14 mouse cellular contexts compared by ENCODE assay signal in the genomic region with DNA sequence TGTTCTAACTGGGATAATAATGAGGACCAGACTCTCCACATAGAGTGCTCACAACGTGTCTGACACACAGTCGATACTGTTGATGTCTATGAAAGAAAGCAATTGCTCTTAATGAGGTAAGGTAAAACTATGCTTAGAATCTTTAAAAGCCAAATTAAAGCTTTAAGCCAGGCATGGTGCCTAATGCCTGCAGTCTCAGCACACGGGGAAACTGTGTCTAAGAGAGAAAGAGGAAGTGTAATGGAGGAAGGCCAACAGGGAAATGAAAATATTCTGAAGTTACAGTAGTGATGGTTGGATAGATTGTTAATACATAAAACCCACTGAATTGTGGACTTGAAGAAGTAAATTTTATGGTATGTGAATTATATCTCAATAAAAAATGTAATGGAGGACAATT. TPM values are rescaled to one million over a fixed set of nuclear protein-coding genes. Genes with fewer than 3 reads are reported as not detected.
"Had no signal": no experiment of that assay in that cellular context is flagged by ENCODE, and none has a peak within 500 bp of the region (broad histone marks: within the 10 kb centered on the region; RNA-seq: fewer than 3 reads in every experiment).

No protein-coding gene starts in this region.

- ATAC-seq: inflammation-experienced regulatory T-cells, adult 6 months; intestine, postnatal 0 days; lung, postnatal 0 days; midbrain, embryonic 13.5 days had no signal

- H3K9me3 ChIP-seq: liver, embryonic 15.5 days; midbrain, embryonic 13.5 days; neural tube, embryonic 15.5 days had no signal

- H3K4me3 ChIP-seq: liver, embryonic 15.5 days; midbrain, embryonic 13.5 days; myocyte; neural tube, embryonic 15.5 days had no signal

- H3K36me3 ChIP-seq: liver, embryonic 15.5 days; midbrain, embryonic 13.5 days; neural tube, embryonic 15.5 days had no signal

- H3K4me2 ChIP-seq: liver, embryonic 11.5 days; liver, embryonic 15.5 days; midbrain, embryonic 13.5 days; neural tube, embryonic 15.5 days had no signal

- H3K27me3 ChIP-seq: liver, embryonic 15.5 days; midbrain, embryonic 13.5 days; neural tube, embryonic 15.5 days had no signal

- H3K9ac ChIP-seq: liver, embryonic 15.5 days; midbrain, embryonic 13.5 days; neural tube, embryonic 15.5 days had no signal

- DNase-seq: kidney, adult 9 months; kidney, postnatal 36 days; lung, adult 2 months; lung, postnatal 36 days; thymus, postnatal 14 days had no signal

- H3K27ac ChIP-seq: liver, embryonic 15.5 days; midbrain, embryonic 13.5 days; neural tube, embryonic 15.5 days had no signal

- H3K4me1 ChIP-seq: midbrain, embryonic 13.5 days had no signal

RNA-seq across cellular contexts. Expression of gene Chrna1, which starts 25.7 kb away (rescaled TPM):
- polyA plus RNA-seq: inflammation-experienced regulatory T-cells, adult 6 months; urinary bladder, adult 2 months had no signal
